Mouse (Mus musculus): ENCODE measurements at regions not wholly inside any gene's neighbourhood (a gene's known extent, or its start where the extent isn't known, plus 50 kb on each side); places are given as distances from the start of the nearest gene placed in this dataset.
A peak's percentile ranks its signal among the peaks of the same experiment; 100 is the strongest.

GRCm38 (mm10) chr6:36645415-36645814, 164.6 kb downstream of the Ptn start:
- no peak for DNase-seq (ENCODE audit: low spot score in 2 of 2)

- DNase-seq (ENCODE audit: low spot score in 2 of 2): no peak
Observed at GRCm38 (mm10) chr6:36644880-36645279, 165.1 kb downstream of the Ptn start.

GRCm38 (mm10) chr6:36637031-36637430, 173.0 kb downstream of the Ptn start:
- DNase-seq (ENCODE audit: low spot score in 2 of 2): no peak

DNA sequence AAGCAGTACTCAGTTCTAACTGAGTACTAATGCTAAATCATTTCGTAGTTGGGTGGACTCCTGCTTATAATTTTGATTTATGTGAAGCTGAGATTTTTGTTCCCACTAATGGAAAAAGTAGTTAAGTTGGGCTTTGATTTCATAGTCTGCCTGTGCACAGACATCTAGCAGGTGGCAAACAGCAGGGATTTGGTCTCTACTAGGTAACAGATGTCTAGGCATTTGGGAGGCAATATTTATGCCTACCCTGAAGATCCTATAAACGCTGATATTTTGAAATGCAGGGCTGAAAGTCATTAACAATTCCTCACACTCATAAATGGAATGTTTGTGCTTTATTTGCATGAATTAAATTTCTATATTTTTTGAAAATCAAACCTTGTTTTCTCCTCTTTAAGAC, 182.4 kb downstream of the Ptn start:
- no peak for DNase-seq (ENCODE audit: low spot score in 2 of 2)

- no peak for DNase-seq (ENCODE audit: low spot score in 2 of 2)
Observed at GRCm38 (mm10) chr6:36608281-36608970, 201.6 kb downstream of the Ptn start.

- no peak for DNase-seq (ENCODE audit: low spot score in 2 of 2)
Observed at GRCm38 (mm10) chr6:36605578-36606205, 204.3 kb downstream of the Ptn start.

DNA sequence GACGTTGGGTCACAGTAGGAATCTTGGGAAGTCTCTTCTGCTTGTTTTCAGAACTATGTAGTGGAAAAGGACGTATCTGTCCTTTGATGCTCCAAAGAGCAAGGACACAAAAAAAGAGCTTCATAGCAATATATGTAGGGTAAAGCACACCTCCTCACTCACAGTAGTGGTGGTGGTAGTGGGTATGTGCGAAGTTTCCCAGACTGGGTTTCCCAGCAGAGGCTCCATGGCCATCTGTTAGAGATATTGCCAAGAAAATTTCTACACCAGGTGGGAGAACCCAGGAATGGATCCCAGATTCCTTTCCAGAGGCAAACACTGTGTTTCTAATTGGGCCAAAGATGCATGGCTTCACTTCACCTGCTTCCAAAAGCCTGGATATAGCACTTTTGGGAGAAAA, 205.2 kb downstream of the Ptn start:
- DNase-seq (ENCODE audit: low spot score in 2 of 2): peak in 1 of 2 experiments; percentile 26

GRCm38 (mm10) chr6:36596574-36596973, 208.7 kb downstream of the Chrm2 start:
- no peak for DNase-seq (ENCODE audit: low spot score in 2 of 2)

DNA sequence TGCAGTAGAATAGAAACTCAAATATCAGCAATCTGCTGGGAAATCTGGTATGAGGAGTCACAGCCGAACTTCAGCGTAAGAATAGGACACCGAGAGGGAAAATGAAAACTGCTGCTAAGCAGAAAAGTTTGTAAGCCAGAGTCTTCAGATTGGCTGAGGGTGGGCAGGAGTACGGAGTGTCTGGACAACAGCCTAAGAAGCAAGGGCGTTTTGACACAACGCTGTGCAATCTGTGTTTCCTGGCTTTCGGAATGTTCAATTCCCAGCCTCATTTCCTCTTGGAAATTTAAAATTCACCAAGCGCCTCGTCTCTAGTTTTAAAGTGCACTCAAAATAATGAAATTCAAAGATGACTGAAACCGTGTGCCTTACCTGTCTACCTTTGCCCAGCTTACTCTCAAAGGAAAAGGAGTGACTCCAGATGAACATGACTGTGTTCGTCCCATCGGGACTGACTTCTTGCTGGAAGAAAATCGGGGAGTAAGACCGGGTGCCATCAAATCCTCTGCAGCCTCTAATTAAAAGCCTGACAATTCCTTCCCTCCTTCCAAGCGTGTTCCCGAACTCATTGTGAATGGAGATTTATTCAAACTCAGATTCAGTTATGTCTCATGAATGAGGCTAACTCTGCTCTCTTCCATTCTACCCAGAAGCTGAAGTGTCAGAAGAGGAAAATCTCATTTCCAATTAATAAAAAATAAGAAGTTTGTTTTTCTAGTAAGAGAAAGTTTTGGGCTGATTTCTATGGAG, 203.2 kb downstream of the Chrm2 start:
- DNase-seq (ENCODE audit: low spot score in 2 of 2): no peak

DNA sequence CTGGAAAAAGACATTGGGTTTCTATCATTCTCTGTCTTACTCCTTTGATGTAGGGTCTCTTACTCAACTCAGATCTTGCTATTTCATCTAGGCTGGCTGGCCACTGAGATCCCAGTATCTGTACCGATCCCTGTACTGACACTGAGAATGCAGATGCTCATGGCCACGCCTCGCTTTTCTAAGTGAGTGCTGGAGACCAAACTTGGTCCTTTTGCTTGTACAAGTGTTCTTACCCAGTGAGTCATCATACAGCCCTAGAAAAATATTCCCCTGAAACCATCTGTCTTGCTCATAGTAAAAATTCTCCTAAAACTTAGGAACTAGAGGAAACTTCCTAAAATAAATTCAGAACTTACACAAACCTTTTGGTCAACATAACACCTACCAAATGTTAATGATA, 193.2 kb downstream of the Chrm2 start:
- no peak for DNase-seq (ENCODE audit: low spot score in 2 of 2)

Data from frontal cortex, postnatal 25 days (tissue).